Mouse (Mus musculus) c-Kit-positive CD71-positive TER-119-positive erythroid progenitor cells, embryonic 14.5 days (primary cell): Measurements from ENCODE around the gene Scgb1b7.
"Not testable (repeated sequence)": the region's sequence is repeated elsewhere in the genome, so short reads cannot be mapped to it uniquely, and the experiment has no call there.

Experiments used
- DNase-seq: peaks from one replicate; pipeline ENCODE4 v3.0.0-alpha.2; 2013; ENCODE audit warnings: low spot score

Gene Scgb1b7

GRCm38 (mm10) chr7:31712365-31712764, at the start of gene Scgb1b7:
TSS of gene Scgb1b7 (plus strand) at chr7:31712665.
- DNase-seq, result not testable (repeated sequence)

GRCm38 (mm10) chr7:31705657-31706056, 6.8 kb upstream of the Scgb1b7 start, which contains the start of gene Scgb2b7:
TSS of gene Scgb2b7 (minus strand) at chr7:31705757.
- not testable (repeated sequence) for DNase-seq
